Mouse (Mus musculus) thymus, adult 2 months (tissue): ENCODE data around the gene Lef1. TPM values are rescaled to one million over a fixed set of nuclear protein-coding genes. Genes with fewer than 3 reads are reported as not detected.

Source experiments
- DNase-seq: peaks from one replicate; pipeline ENCODE4 v3.0.0; 2021
- H3K27ac ChIP-seq: fragments of 200-500 bp; 2 replicates; pipeline ENCODE4 v1.5.1; 2012; ENCODE audit warnings: low read length, control low read depth; ENCODE audit not compliant: control insufficient read depth, insufficient read depth
- H3K27me3 ChIP-seq: fragments of 200-500 bp; 2 replicates; pipeline ENCODE4 v1.6.1; 2012; ENCODE audit warnings: mild to moderate bottlenecking, low read length, moderate library complexity, mixed read lengths; ENCODE audit not compliant: control insufficient read depth, insufficient read depth
- H3K36me3 ChIP-seq: fragments of 200-500 bp; 2 replicates; pipeline ENCODE4 v1.6.1; 2012; ENCODE audit warnings: mild to moderate bottlenecking, low read length, moderate library complexity; ENCODE audit not compliant: control insufficient read depth, insufficient read depth
- H3K4me1 ChIP-seq: fragments of 200-500 bp; replicated peaks from 2 replicates; pipeline ENCODE4 v1.6.1; 2012; ENCODE audit warnings: low read length; ENCODE audit not compliant: control insufficient read depth, insufficient read depth
- H3K4me3 ChIP-seq: fragments of 200-500 bp; 2 replicates; pipeline ENCODE4 v1.5.1; 2012; ENCODE audit warnings: mild to moderate bottlenecking, low read length, control low read depth, moderate library complexity; ENCODE audit not compliant: control insufficient read depth, insufficient read depth
- CTCF ChIP-seq: fragments of 200-500 bp; IDR thresholded peaks from 2 replicates; pipeline ENCODE4 v1.5.1; 2012; ENCODE audit warnings: mild to moderate bottlenecking, control low read depth, low read length, moderate library complexity, borderline replicate concordance; ENCODE audit not compliant: control insufficient read depth, poor library complexity, insufficient read depth; ENCODE audit errors: extremely low read depth
- POLR2A ChIP-seq: fragments of 200-500 bp; IDR thresholded peaks from 2 replicates; pipeline ENCODE4 v1.6.1; 2012; ENCODE audit warnings: mild to moderate bottlenecking, low read length, control low read depth, moderate library complexity; ENCODE audit not compliant: control insufficient read depth, poor library complexity, insufficient read depth; ENCODE audit errors: extremely low read depth
- WGBS: fragments of 180-500 bp; shearing (Covaris S2); methylation state at CpG from one replicate; pipeline ENCODE4 v1.1.7; 2018; 5-methylcytosine and 5-hydroxymethylcytosine counted together
- polyA plus RNA-seq: library from polyadenylated mRNA; depleted of rRNA; stranded (reverse); fragments of >200 nt; gene quantifications from 2 replicates; pipeline ENCODE4 v1.2.3, GENCODE M21; 2012

Gene Lef1
- polyA plus RNA-seq, 1 experiment, result 279 TPM

DNA sequence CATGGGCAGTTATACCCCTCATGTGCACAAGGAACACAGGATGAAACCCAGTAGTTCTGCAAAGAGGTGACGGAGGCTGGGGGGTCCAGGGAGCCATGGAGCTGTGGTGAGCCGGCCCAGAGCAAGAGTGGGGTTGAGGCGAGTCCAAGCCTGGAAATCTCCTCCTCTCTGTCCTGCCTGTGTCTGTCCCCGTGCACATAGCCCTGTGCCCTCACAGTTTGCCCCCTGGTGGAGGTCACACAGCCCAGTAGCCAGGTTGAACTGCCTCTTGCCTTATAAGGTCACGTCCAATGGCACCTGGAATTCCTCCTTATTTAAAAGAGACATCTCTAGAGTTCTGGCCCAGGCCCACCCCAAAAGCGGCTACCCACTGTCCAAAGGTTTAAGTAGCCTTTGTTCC lies 137.2 kb downstream of the Lef1 start:
- no peak for DNase-seq
- TF ChIP-seq POLR2A, result no peak
- TF ChIP-seq CTCF, result no peak
- 95% methylated on average over 6 of the region's 6 CpGs for WGBS
- Histone ChIP-seq H3K4me3 (no peak overlapping the region), H3K27me3 (no peaks in the 10 kb centered on the region), H3K36me3 (0 out of 2 replicates have a peak, but pooled peaks cover 5% of the 10 kb centered on the region), H3K27ac (no peak overlapping the region), H3K4me1 (peaks cover 5% of the 10 kb centered on the region; the same call in 1 of the 2 replicates)

DNA sequence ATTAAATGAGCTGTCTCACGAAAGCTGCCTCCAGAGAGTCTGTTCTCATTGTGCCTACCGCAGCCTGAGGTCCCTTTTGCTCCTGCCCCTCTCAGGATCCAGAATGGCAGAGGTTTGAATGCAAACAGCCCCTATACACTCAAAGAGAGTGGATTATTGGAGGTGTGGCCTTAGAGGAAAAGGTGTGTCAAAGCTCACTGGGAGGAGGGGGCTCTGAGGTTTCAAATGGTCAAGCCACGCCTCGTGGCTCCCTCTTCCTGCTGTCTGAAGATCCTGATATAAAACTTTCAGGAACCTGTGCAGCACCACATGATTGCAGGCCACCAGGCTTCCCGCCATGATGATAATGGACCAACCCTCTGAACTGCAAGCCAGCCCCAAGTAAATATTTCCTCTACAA lies 137.6 kb downstream of the Lef1 start:
- 0 out of 2 replicates have a peak, but pooled peaks cover 5% of the 10 kb centered on the region for H3K36me3 ChIP-seq
- no peak for TF ChIP-seq CTCF
- TF ChIP-seq POLR2A, result no peak
- DNase-seq, result no peak
- H3K4me1 ChIP-seq, result peaks cover 5% of the 10 kb centered on the region; the same call in 1 of the 2 replicates
- H3K27ac ChIP-seq, result no peak overlapping the region
- H3K27me3 ChIP-seq, result no peaks in the 10 kb centered on the region
- WGBS, result 92% methylated on average over 5 of the region's 5 CpGs
- no peak overlapping the region for H3K4me3 ChIP-seq

DNA sequence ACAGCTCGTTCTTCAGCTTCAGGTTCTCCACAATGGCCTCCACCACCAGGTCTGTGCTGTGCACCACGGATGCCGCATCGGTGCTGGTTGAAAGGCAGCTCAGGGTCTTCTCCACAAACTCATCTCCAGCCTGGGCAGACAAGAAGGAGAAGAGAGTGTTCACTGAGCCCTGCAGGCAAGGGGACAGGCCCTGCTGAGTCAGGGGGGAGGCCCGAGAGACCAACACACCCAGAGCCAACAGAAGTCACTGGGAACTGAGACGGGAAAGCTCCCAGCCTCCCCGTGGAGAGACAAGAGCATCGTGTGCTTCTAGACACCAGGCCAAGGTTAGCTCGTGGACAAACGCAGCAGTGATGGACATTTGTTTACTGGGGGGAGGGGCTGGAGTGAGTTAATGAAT lies 138.2 kb downstream of the Lef1 start:
- Histone ChIP-seq H3K27me3 (no peaks in the 10 kb centered on the region), H3K4me3 (no peak overlapping the region), H3K36me3 (0 out of 2 replicates have a peak, but pooled peaks cover 5% of the 10 kb centered on the region), H3K27ac (no peak overlapping the region), H3K4me1 (peaks cover 5% of the 10 kb centered on the region; the same call in 1 of the 2 replicates)
- WGBS, result 95% methylated on average over 10 of the region's 10 CpGs
- no peak for DNase-seq
- no peak for TF ChIP-seq POLR2A
- no peak for TF ChIP-seq CTCF

DNA sequence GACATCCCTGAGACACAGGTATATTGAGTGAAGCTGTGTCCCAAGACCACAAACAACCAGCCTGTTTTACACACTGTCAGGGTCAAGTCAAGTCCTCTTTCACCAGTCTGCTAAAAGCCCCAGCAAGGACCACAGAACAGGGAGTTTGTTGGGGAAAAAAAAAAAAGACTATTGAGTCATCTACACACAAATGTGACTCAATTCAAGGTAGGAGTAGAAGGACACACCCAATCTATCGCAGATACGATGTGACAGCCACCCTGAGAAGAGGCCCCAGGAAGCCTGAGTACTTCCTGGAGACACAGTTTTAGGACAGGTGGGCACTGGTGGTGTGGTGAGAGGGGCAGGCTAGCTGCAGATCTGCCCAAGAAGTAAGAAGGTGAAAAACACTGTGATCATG lies 140.0 kb downstream of the Lef1 start:
- TF ChIP-seq POLR2A, result no peak
- Histone ChIP-seq H3K4me3 (no peak overlapping the region), H3K4me1 (peaks cover 5% of the 10 kb centered on the region; the same call in 1 of the 2 replicates), H3K27ac (no peak overlapping the region), H3K36me3 (0 out of 2 replicates have a peak, but pooled peaks cover 5% of the 10 kb centered on the region), H3K27me3 (no peaks in the 10 kb centered on the region)
- DNase-seq, result no peak
- WGBS, result 47% methylated on average over 2 of the region's 2 CpGs

DNA sequence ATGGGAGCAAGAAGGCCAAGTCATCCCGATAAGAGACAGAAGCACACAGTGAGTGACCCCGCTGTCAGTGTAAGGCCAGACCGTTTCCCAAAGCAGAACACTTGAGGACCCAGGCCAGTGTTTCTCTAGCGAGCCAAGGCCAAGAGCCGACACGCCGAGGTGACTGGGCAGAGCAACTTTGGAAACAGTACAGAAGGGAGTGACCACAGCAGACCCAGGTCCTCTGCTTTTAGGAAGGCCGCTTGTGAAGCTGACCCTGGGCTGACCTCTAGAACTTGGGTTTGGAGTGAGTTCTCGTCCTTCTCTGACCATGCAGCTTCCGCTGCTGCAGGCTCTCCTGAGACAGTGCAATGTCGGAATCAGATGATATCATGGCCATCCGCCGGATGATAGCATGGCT lies 140.7 kb downstream of the Lef1 start:
- 0 out of 2 replicates have a peak, but pooled peaks cover 5% of the 10 kb centered on the region for H3K36me3 ChIP-seq
- H3K27ac ChIP-seq, result no peak overlapping the region
- TF ChIP-seq POLR2A (no peak), CTCF (no peak)
- DNase-seq, result no peak
- H3K4me1 ChIP-seq, result peaks cover 5% of the 10 kb centered on the region; the same call in 1 of the 2 replicates
- WGBS, result 98% methylated on average over 13 of the region's 13 CpGs
- no peak overlapping the region for H3K4me3 ChIP-seq
- no peaks in the 10 kb centered on the region for H3K27me3 ChIP-seq

DNA sequence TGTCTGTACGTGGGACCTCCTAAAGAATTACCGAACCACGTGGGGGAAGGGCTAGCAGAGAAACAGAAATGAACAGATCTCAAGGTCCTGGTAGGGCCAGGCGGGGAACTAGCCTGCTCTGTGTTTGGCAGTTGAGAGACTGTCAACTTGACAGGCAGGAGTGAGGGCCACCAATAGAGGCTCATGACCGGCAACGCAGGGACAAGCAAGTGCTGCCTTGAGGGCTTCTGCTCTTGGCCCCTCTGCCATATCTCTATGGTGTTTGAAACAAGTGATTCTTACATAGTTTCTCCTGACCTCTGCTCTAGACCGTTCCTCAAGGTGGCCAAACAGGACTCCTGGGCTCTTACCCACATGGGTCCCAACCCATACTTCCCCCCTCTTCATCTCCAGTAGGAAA lies 141.3 kb downstream of the Lef1 start:
- peaks cover 5% of the 10 kb centered on the region; the same call in 1 of the 2 replicates for H3K4me1 ChIP-seq
- H3K27ac ChIP-seq, result no peak overlapping the region
- no peak overlapping the region for H3K4me3 ChIP-seq
- TF ChIP-seq CTCF (no peak), POLR2A (no peak)
- no peaks in the 10 kb centered on the region for H3K27me3 ChIP-seq
- 97% methylated on average over 7 of the region's 7 CpGs for WGBS
- DNase-seq, result no peak
- H3K36me3 ChIP-seq, result 0 out of 2 replicates have a peak, but pooled peaks cover 5% of the 10 kb centered on the region

DNA sequence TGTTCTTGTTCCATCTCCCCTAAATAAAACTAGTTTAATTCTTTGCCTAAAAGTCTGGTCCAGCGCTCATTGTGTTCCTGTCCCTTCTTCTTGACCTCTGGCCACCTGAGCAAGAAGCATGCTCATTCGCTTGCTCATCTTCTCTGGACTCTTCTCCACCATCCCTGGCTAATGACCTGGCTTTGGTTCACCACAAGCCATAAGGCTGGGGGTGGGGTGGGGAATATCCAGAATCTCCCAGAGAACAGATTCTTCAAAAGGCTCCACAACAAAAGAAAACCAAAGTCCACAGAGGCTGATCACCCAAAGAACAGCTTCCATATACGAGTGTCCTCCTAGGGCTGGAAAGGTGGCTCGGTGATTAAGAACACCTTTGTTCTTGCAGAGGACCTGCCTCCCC lies 144.7 kb downstream of the Lef1 start:
- TF ChIP-seq CTCF, result no peak
- no peak for TF ChIP-seq POLR2A
- DNase-seq, result no peak
- no peaks in the 10 kb centered on the region for H3K27me3 ChIP-seq
- H3K4me1 ChIP-seq, result peaks cover 5% of the 10 kb centered on the region; the same call in 1 of the 2 replicates
- H3K4me3 ChIP-seq, result no peak overlapping the region
- no peaks in the 10 kb centered on the region for H3K36me3 ChIP-seq
- no peak overlapping the region for H3K27ac ChIP-seq
- 98% methylated on average over 4 of the region's 4 CpGs for WGBS
